Mouse (Mus musculus): Measurements from ENCODE around the gene Rnaseh2c. TPM values are rescaled to one million over a fixed set of nuclear protein-coding genes. Genes with fewer than 3 reads are reported as not detected.

The Rnaseh2c gene
- 126 and 206 TPM in 2 replicates for polyA plus RNA-seq (2012; ENCODE audit: low replicate concordance)

GRCm38 (mm10) chr19:5601752-5602541, at the start of gene Rnaseh2c:
Gene Rnaseh2c, plus strand, starts transcription at chr19:5601873.

GRCm38 (mm10) chr19:5560457-5561041, 41.1 kb upstream of the Rnaseh2c start, which contains the start of gene Ovol1:
Gene Ovol1, minus strand, starts transcription at chr19:5560646.

GRCm38 (mm10) chr19:5567534-5568469, 33.9 kb upstream of the Rnaseh2c start, which contains the start of gene Ap5b1:
Gene Ap5b1, plus strand, starts transcription at chr19:5568025.

GRCm38 (mm10) chr19:5609547-5610404, 8.1 kb downstream of the Rnaseh2c start, which contains the start of gene Kat5:
Gene Kat5, minus strand, starts transcription at chr19:5610237.

GRCm38 (mm10) chr19:5637069-5638047, 35.7 kb downstream of the Rnaseh2c start, which contains the start of gene Rela:
Gene Rela, plus strand, starts transcription at chr19:5637483.

Other genes starting within 250 kb of the Rnaseh2c start
- gene Eif1ad, start 235.1 kb upstream of the Rnaseh2c start, polyA plus RNA-seq (2012; ENCODE audit: low replicate concordance), result 22.5 and 33.0 TPM in 2 replicates
- gene Banf1, start 234.7 kb upstream of the Rnaseh2c start, polyA plus RNA-seq (2012; ENCODE audit: low replicate concordance), result 60.4 and 65.3 TPM in 2 replicates
- 110 and 179 TPM in 2 replicates for gene Sart1, start 213.2 kb upstream of the Rnaseh2c start, polyA plus RNA-seq (2012; ENCODE audit: low replicate concordance)
- 0.49 and 0.58 TPM in 2 replicates for gene Tsga10ip, start 199.3 kb upstream of the Rnaseh2c start, polyA plus RNA-seq (2012; ENCODE audit: low replicate concordance)
- 303 and 479 TPM in 2 replicates for gene Drap1, start 176.9 kb upstream of the Rnaseh2c start, polyA plus RNA-seq (2012; ENCODE audit: low replicate concordance)
- gene AI837181, start 176.7 kb upstream of the Rnaseh2c start, polyA plus RNA-seq (2012; ENCODE audit: low replicate concordance), result 107 and 177 TPM in 2 replicates
- gene Fosl1, start 154.3 kb upstream of the Rnaseh2c start, polyA plus RNA-seq (2012; ENCODE audit: low replicate concordance), result 0.48 and 1.9 TPM in 2 replicates
- 10.9 and 19.5 TPM in 2 replicates for gene Ccdc85b, start 144.0 kb upstream of the Rnaseh2c start, polyA plus RNA-seq (2012; ENCODE audit: low replicate concordance)
- 31.3 and 343 TPM in 2 replicates for gene Fibp, start 141.3 kb upstream of the Rnaseh2c start, polyA plus RNA-seq (2012; ENCODE audit: low replicate concordance)
- 5.4 and 7.6 TPM in 2 replicates for gene Ctsw, start 133.4 kb upstream of the Rnaseh2c start, polyA plus RNA-seq (2012; ENCODE audit: low replicate concordance)
- gene Efemp2, start 127.9 kb upstream of the Rnaseh2c start, polyA plus RNA-seq (2012; ENCODE audit: low replicate concordance), result 0.41 and 1.7 TPM in 2 replicates
- 61.7 and 62.0 TPM in 2 replicates for gene Mus81, start 113.5 kb upstream of the Rnaseh2c start, polyA plus RNA-seq (2012; ENCODE audit: low replicate concordance)
- gene Cfl1, start 111.4 kb upstream of the Rnaseh2c start, polyA plus RNA-seq (2012; ENCODE audit: low replicate concordance), result 1,270 and 1,994 TPM in 2 replicates
- gene 1700020D05Rik, start 98.1 kb upstream of the Rnaseh2c start, polyA plus RNA-seq (2012; ENCODE audit: low replicate concordance), result 0.41 and 1.1 TPM in 2 replicates
- gene Snx32, start 91.3 kb upstream of the Rnaseh2c start, polyA plus RNA-seq (2012; ENCODE audit: low replicate concordance), result 3.6 and 8.4 TPM in 2 replicates
- gene Ovol1, start 41.2 kb upstream of the Rnaseh2c start, polyA plus RNA-seq (2012; ENCODE audit: low replicate concordance), result not detected in 2 replicates
- gene Ap5b1, start 33.8 kb upstream of the Rnaseh2c start, polyA plus RNA-seq (2012; ENCODE audit: low replicate concordance), result 50.2 and 53.5 TPM in 2 replicates
- gene Kat5, start 8.4 kb downstream of the Rnaseh2c start, polyA plus RNA-seq (2012; ENCODE audit: low replicate concordance), result 74.4 and 113 TPM in 2 replicates
- 119 and 167 TPM in 2 replicates for gene Rela, start 35.6 kb downstream of the Rnaseh2c start, polyA plus RNA-seq (2012; ENCODE audit: low replicate concordance)
- gene Sipa1, start 61.8 kb downstream of the Rnaseh2c start, polyA plus RNA-seq (2012; ENCODE audit: low replicate concordance), result 869 and 1,782 TPM in 2 replicates
- gene Map3k11, start 86.9 kb downstream of the Rnaseh2c start, polyA plus RNA-seq (2012; ENCODE audit: low replicate concordance), result 160 and 317 TPM in 2 replicates
- 364 and 1,099 TPM in 2 replicates for gene Pcnx3, start 87.0 kb downstream of the Rnaseh2c start, polyA plus RNA-seq (2012; ENCODE audit: low replicate concordance)
- gene Kcnk7, start 102.5 kb downstream of the Rnaseh2c start, polyA plus RNA-seq (2012; ENCODE audit: low replicate concordance), result 0.54 and 1.7 TPM in 2 replicates
- 110 and 206 TPM in 2 replicates for gene Ehbp1l1, start 124.4 kb downstream of the Rnaseh2c start, polyA plus RNA-seq (2012; ENCODE audit: low replicate concordance)
- 70.9 and 119 TPM in 2 replicates for gene Fam89b, start 127.8 kb downstream of the Rnaseh2c start, polyA plus RNA-seq (2012; ENCODE audit: low replicate concordance)
- 1.6 and 8.2 TPM in 2 replicates for gene Ltbp3, start 139.0 kb downstream of the Rnaseh2c start, polyA plus RNA-seq (2012; ENCODE audit: low replicate concordance)
- gene Scyl1, start 169.5 kb downstream of the Rnaseh2c start, polyA plus RNA-seq (2012; ENCODE audit: low replicate concordance), result 58.9 and 76.3 TPM in 2 replicates